Mouse (Mus musculus): ENCODE data around the gene Nanp.

GRCm38 (mm10) chr2:150997618-150998017 lies 41.6 kb downstream of the Nanp start:
- TF ChIP-seq CTCF (conservative IDR thresholded peaks at IDR 0.05 in 1 of 2, IDR thresholded peaks at IDR 0.05 in 1 of 2; ENCODE audit: low read depth in 2 of 2, low read length in 2 of 2) (no peak), E2F4 (IDR thresholded peaks at IDR 0.05; ENCODE audit: insufficient replicate concordance, low read depth, low read length) (no peak), EP300 (IDR thresholded peaks at IDR 0.05; ENCODE audit: low read length) (no peak), POLR2A (IDR thresholded peaks at IDR 0.05; ENCODE audit: low read depth, low read length) (no peak)

All from CH12.LX (cell line).